Mouse (Mus musculus) frontal cortex, adult (tissue): ENCODE data around the gene Mark2.

Experiments
- ATAC-seq: cut with Nextera tagmentation; 2 replicates; pipeline ENCODE4 v1.9.2; 2017; ENCODE audit warnings: mild to moderate bottlenecking, moderate library complexity, mixed read lengths; ENCODE audit not compliant: low TSS enrichment

Gene Mark2

GRCm38 (mm10) chr19:7267091-7267741, 74.4 kb downstream of the Mark2 start, which contains the start of gene Rcor2:
Gene Rcor2 (plus strand): TSS chr19:7267325.
- 0 out of 2 replicates have a peak, but pooled peaks have one; percentile 9 for ATAC-seq

- no peak for ATAC-seq
Observed at GRCm38 (mm10) chr19:7266421-7266831, 75.2 kb downstream of the Mark2 start.

GRCm38 (mm10) chr19:7265478-7266191, 76.0 kb downstream of the Mark2 start:
- ATAC-seq, result no peak

GRCm38 (mm10) chr19:7264766-7265331, 76.8 kb downstream of the Mark2 start:
- no peak for ATAC-seq

GRCm38 (mm10) chr19:7264088-7264765, 77.4 kb downstream of the Mark2 start:
- ATAC-seq, result peak; percentile 54

DNA sequence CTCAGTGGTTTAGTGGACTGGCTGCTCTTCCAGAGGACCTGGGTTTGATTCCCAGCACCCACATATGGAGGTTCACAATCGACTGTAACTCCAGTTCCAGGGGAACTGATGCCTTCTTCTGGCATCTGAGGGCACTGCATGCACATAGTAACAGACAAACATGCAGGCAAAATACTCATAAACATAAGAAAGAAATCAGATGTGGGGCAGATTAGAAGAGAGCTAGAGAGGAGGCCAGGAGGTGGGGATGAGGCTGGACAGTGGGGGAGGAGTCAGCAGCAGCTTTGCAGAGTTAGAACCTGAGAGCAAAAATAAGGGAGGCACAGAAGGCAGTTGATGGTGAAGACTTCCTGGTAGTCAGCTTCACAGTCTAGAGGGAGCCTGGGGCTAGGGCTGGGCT, 79.1 kb downstream of the Mark2 start:
- ATAC-seq, result no peak

GRCm38 (mm10) chr19:7261964-7262363, 79.7 kb downstream of the Mark2 start:
- no peak for ATAC-seq

DNA sequence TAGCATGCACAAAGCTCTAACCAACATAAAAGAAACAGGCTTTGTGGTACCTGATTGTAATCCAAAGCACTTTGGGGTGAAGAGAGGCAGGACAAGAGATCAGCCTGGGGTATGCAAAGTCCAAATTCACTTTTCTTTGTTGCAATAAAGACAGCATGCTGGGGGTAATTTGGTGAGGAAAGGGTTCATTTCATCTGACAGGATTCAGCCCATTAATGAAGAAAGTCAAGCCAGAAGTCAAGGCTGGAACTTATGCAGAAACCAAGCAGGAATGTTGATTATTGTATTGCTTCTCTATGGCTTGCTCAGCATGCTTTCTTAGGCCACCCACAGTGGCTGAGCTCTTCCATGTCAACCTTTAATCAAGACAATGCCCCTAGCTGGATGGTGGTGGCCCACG, 80.2 kb downstream of the Mark2 start:
- ATAC-seq, result no peak

GRCm38 (mm10) chr19:7257881-7258280, 83.8 kb downstream of the Mark2 start:
- no peak; the same call in 1 of the 2 replicates for ATAC-seq

DNA sequence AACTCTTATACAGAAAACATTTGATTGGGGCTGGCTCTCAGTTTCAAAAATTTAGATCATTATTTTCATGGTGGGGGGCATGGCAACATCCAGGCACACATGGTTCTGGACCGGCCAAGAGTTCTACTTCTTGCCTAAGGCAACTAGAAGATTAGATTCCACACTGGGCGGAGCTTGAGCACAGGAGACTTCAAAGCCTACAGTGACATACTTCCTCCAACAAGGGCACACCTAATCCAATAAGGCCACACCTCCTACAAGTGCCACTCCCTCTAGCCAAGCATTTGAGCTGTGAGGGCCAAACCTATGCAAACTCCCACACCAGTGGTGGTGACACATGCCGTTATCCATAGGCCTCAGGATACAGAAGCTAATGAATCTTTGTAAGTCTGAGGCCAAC, 95.6 kb downstream of the Mark2 start:
- no peak for ATAC-seq

DNA sequence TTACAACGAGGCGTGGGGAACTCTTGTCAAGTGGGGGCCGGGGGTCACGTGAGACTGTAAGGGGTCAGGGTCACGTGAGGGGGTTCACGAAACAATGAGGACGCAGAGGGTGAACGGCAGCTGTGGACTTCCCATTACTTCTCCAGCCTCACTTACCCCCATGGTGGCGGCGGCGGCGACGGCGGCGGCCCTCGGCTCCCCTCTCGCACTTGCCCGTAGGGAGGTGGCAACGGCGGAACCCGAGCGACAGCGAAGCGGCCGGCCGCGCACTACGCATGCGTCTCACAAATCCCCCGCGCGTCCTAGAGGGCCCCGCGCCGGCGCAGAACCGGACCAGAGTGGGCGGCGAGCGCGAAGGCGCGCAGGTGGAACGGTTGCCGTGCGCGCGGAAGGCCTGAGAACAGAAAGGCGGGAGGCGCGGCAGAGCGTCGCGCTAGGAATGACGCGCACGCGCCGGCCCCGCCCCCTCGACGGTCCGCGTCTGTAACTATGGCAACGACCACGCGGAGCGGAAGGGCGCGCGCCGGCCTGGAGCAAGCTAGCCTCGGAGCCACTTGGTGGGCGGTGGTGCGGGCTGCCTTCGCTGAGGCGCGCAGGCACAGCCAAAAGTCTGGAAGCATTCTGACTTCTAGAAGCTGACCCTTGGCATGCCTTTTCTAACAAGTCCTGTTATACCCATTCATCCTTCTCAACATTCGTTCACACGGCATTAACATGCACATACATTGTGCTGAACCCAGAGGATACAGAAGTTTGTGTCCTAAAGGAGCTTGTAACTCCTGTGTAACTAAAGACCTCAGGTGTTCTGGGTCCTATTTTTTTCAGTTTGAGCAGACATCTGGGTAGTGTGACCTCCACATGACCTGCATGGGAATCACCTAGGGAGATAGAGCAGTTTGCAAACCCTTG, 100.6 kb downstream of the Mark2 start, which contains the start of gene Naa40:
TSS of gene Naa40 (minus strand) at position 402 of the 909 bp plus-strand sequence.
- peak; percentile 91 for ATAC-seq

DNA sequence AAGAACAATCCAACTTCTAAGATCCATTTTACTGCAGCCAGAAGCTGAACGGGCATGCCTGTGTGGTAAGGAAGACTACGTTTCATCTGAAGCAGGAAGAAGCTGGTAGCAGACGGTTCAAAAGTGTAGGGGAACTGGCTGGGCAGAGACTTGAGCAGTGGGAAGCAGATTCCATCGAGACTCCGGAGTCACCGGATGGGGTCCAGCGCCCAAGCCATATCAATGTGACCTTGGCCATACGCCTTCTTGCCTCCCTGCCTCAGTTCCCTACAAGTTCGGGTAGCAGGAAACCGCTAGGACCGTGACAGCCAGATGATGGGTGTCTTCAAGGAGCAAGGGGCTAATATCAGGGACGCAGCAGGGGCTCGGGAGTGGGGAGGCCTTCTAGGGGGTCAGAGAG, 101.4 kb downstream of the Mark2 start:
- no peak; the same call in 1 of the 2 replicates for ATAC-seq

- no peak for ATAC-seq
Observed at GRCm38 (mm10) chr19:7239574-7239973, 102.1 kb downstream of the Mark2 start.

- ATAC-seq, result no peak
Observed at GRCm38 (mm10) chr19:7236742-7237141, 104.9 kb downstream of the Mark2 start.

DNA sequence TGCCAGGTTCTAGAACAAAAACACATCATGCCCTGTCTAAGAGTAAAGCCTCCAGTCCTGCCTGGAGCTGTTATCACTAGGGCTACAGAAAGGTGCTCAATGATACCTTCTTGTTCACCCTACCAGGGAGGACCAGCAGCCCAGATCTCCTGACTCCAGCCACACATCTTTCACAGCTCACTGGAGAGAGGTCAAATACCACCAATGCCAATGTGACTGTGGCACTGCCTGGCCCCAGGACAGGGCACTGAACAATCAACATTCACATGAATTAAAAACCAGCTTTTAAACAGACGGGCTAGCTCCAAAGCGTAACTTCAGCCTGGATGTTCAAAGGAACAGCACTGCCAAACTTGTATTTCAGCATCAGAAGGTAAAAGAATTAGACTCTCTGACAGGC, 105.6 kb downstream of the Mark2 start:
- ATAC-seq, result no peak

- no peak for ATAC-seq
Observed at GRCm38 (mm10) chr19:7235461-7235860, 106.2 kb downstream of the Mark2 start.

GRCm38 (mm10) chr19:7234537-7235221, 107.0 kb downstream of the Mark2 start:
- peak; percentile 87 for ATAC-seq

DNA sequence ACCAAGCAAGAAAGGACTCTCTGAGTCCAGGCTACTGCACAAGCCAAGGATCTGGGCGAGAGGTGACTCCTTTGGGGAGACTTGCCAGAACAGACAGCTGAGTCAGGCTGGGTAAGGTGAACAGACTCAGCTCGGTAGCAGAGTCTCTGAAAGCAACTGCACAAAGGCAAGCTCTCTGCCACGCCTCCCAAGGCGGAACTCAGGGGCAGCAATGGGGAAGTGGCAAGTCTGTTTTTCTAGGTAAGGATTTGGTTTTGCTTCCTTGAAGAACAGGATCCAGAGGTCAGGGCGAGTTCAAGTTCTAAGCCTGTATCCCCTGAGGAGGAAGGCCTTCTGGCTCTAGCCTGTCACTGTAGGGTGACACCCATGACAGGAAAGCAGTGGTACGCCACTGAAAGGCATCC, 115.1 kb downstream of the Mark2 start:
- ATAC-seq, result no peak
